Mouse (Mus musculus): ENCODE results near the gene Khk. TPM values are rescaled to one million over a fixed set of nuclear protein-coding genes. Genes with fewer than 3 reads are reported as not detected.

Khk gene
- polyA plus RNA-seq, 1 experiment from 2014 or later, result 9.2 TPM

GRCm38 (mm10) chr5:30919831-30920614 lies 1.2 kb upstream of the Khk start:
- no peak overlapping the region for H3K4me2 ChIP-seq (ENCODE audit: low read depth, low read length)

GRCm38 (mm10) chr5:30920621-30921020 lies 610 bp upstream of the Khk start:
- Histone ChIP-seq H3K4me1 (ENCODE audit: control insufficient read depth, insufficient read depth, low read length) (peaks cover 5% of the 10 kb centered on the region; the same call in 1 of the 2 replicates), H3K27ac (replicated peaks; ENCODE audit: low read depth, low read length) (no peak overlapping the region), H3K9ac (replicated peaks; ENCODE audit: low read length) (no peak overlapping the region), H3K9me3 (replicated peaks; ENCODE audit: control insufficient read depth, low read length) (no peaks in the 10 kb centered on the region), H3K4me2 (ENCODE audit: low read depth, low read length) (no peak overlapping the region; the same call in 1 of the 2 replicates), H3K4me3 (ENCODE audit: low read depth, low read length) (no peak overlapping the region), H3K36me3 (replicated peaks; ENCODE audit: control insufficient read depth, insufficient read depth, low read depth, low read length) (peaks cover 8% of the 10 kb centered on the region), H3K27me3 (ENCODE audit: control insufficient read depth, insufficient read depth, low read length) (no peaks in the 10 kb centered on the region)
- DNase-seq (ENCODE audit: low spot score), result no peak
- WGBS, result 65% methylated on average over 19 of the region's 19 CpGs
- peak; percentile 15; the same call in 1 of the 2 replicates for ATAC-seq (replicated peaks; ENCODE audit: insufficient number of reproducible peaks, low FRiP score, low TSS enrichment, low read depth)

More at GRCm38 (mm10) chr5:30919831-30920614, 1.2 kb upstream of the Khk start:
- no peak for DNase-seq (ENCODE audit: low spot score)
- Histone ChIP-seq H3K4me1 (ENCODE audit: control insufficient read depth, insufficient read depth, low read length) (peaks cover 5% of the 10 kb centered on the region; the same call in 1 of the 2 replicates), H3K27ac (replicated peaks; ENCODE audit: low read depth, low read length) (no peak overlapping the region), H3K4me3 (ENCODE audit: low read depth, low read length) (no peak overlapping the region), H3K9me3 (replicated peaks; ENCODE audit: control insufficient read depth, low read length) (no peaks in the 10 kb centered on the region), H3K27me3 (ENCODE audit: control insufficient read depth, insufficient read depth, low read length) (no peaks in the 10 kb centered on the region), H3K9ac (replicated peaks; ENCODE audit: low read length) (no peak overlapping the region), H3K36me3 (replicated peaks; ENCODE audit: control insufficient read depth, insufficient read depth, low read depth, low read length) (peaks cover 8% of the 10 kb centered on the region)
- WGBS, result 66% methylated on average over 11 of the region's 11 CpGs
- ATAC-seq (replicated peaks; ENCODE audit: insufficient number of reproducible peaks, low FRiP score, low TSS enrichment, low read depth), result no peak

- H3K27ac ChIP-seq (replicated peaks; ENCODE audit: low read depth, low read length), result no peak overlapping the region
- 72% methylated on average over 10 of the region's 10 CpGs for WGBS
- peaks cover 5% of the 10 kb centered on the region; the same call in 1 of the 2 replicates for H3K4me1 ChIP-seq (ENCODE audit: control insufficient read depth, insufficient read depth, low read length)
- ATAC-seq (replicated peaks; ENCODE audit: insufficient number of reproducible peaks, low FRiP score, low TSS enrichment, low read depth) (no peak), DNase-seq (ENCODE audit: low spot score) (no peak)
- no peaks in the 10 kb centered on the region for H3K9me3 ChIP-seq (replicated peaks; ENCODE audit: control insufficient read depth, low read length)
- peaks cover 8% of the 10 kb centered on the region for H3K36me3 ChIP-seq (replicated peaks; ENCODE audit: control insufficient read depth, insufficient read depth, low read depth, low read length)
- no peak overlapping the region; the same call in 1 of the 2 replicates for H3K4me2 ChIP-seq (ENCODE audit: low read depth, low read length)
- H3K9ac ChIP-seq (replicated peaks; ENCODE audit: low read length), result no peak overlapping the region
- H3K27me3 ChIP-seq (ENCODE audit: control insufficient read depth, insufficient read depth, low read length), result no peaks in the 10 kb centered on the region
- H3K4me3 ChIP-seq (ENCODE audit: low read depth, low read length), result no peak overlapping the region
These were observed 1.4 kb downstream of the Khk start for GRCm38 (mm10) chr5:30922581-30923041.

GRCm38 (mm10) chr5:30923119-30923518 lies 1.9 kb downstream of the Khk start:
- Histone ChIP-seq H3K36me3 (replicated peaks; ENCODE audit: control insufficient read depth, insufficient read depth, low read depth, low read length) (peaks cover 8% of the 10 kb centered on the region), H3K9ac (replicated peaks; ENCODE audit: low read length) (no peak overlapping the region), H3K4me2 (ENCODE audit: low read depth, low read length) (no peak overlapping the region), H3K4me3 (ENCODE audit: low read depth, low read length) (no peak overlapping the region), H3K4me1 (ENCODE audit: control insufficient read depth, insufficient read depth, low read length) (peaks cover 5% of the 10 kb centered on the region; the same call in 1 of the 2 replicates), H3K27me3 (ENCODE audit: control insufficient read depth, insufficient read depth, low read length) (no peaks in the 10 kb centered on the region), H3K9me3 (replicated peaks; ENCODE audit: control insufficient read depth, low read length) (no peaks in the 10 kb centered on the region), H3K27ac (replicated peaks; ENCODE audit: low read depth, low read length) (no peak overlapping the region)
- DNase-seq (ENCODE audit: low spot score) (no peak), ATAC-seq (replicated peaks; ENCODE audit: insufficient number of reproducible peaks, low FRiP score, low TSS enrichment, low read depth) (no peak)
- WGBS, result 89% methylated on average over 6 of the region's 6 CpGs

- Histone ChIP-seq H3K4me3 (ENCODE audit: low read depth, low read length) (no peak overlapping the region), H3K9ac (replicated peaks; ENCODE audit: low read length) (no peak overlapping the region), H3K9me3 (replicated peaks; ENCODE audit: control insufficient read depth, low read length) (no peaks in the 10 kb centered on the region), H3K4me2 (ENCODE audit: low read depth, low read length) (no peak overlapping the region), H3K36me3 (replicated peaks; ENCODE audit: control insufficient read depth, insufficient read depth, low read depth, low read length) (peaks cover 3% of the 10 kb centered on the region; the same call in 1 of the 2 replicates), H3K27me3 (ENCODE audit: control insufficient read depth, insufficient read depth, low read length) (no peaks in the 10 kb centered on the region), H3K27ac (replicated peaks; ENCODE audit: low read depth, low read length) (no peak overlapping the region), H3K4me1 (ENCODE audit: control insufficient read depth, insufficient read depth, low read length) (peaks cover 5% of the 10 kb centered on the region; the same call in 1 of the 2 replicates)
- ATAC-seq (replicated peaks; ENCODE audit: insufficient number of reproducible peaks, low FRiP score, low TSS enrichment, low read depth) (no peak), DNase-seq (ENCODE audit: low spot score) (no peak)
- 80% methylated on average over 8 of the region's 8 CpGs for WGBS
These were observed 3.4 kb downstream of the Khk start for GRCm38 (mm10) chr5:30924614-30925013.

DNA sequence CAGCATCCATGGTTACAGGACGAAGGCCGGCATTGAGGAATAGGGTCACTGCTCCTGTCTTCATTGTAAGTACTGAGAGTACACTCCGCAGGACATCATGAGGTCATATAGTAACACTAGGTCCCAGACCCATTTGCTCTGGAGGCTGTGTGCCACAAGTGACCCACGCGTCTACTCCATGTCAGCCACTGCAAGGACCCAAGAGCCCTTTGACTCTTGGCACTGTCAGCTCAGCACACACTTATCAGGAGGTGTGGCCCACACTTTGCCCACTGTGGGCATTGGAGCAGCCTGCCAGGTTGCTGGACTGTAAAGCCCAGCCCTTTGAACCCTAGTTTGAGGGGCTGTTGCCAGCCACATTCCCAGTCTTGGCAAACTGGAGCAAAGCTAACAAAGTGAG lies 4.0 kb downstream of the Khk start:
- Histone ChIP-seq H3K27me3 (ENCODE audit: control insufficient read depth, insufficient read depth, low read length) (no peaks in the 10 kb centered on the region), H3K27ac (replicated peaks; ENCODE audit: low read depth, low read length) (no peak overlapping the region), H3K9ac (replicated peaks; ENCODE audit: low read length) (no peak overlapping the region), H3K9me3 (replicated peaks; ENCODE audit: control insufficient read depth, low read length) (no peaks in the 10 kb centered on the region), H3K4me3 (ENCODE audit: low read depth, low read length) (no peak overlapping the region), H3K36me3 (replicated peaks; ENCODE audit: control insufficient read depth, insufficient read depth, low read depth, low read length) (peaks cover under 1% of the 10 kb centered on the region; the same call in 1 of the 2 replicates), H3K4me1 (ENCODE audit: control insufficient read depth, insufficient read depth, low read length) (peaks cover 5% of the 10 kb centered on the region; the same call in 1 of the 2 replicates), H3K4me2 (ENCODE audit: low read depth, low read length) (no peak overlapping the region)
- 88% methylated on average over 5 of the region's 5 CpGs for WGBS
- ATAC-seq (replicated peaks; ENCODE audit: insufficient number of reproducible peaks, low FRiP score, low TSS enrichment, low read depth), result no peak
- DNase-seq (ENCODE audit: low spot score), result no peak

DNA sequence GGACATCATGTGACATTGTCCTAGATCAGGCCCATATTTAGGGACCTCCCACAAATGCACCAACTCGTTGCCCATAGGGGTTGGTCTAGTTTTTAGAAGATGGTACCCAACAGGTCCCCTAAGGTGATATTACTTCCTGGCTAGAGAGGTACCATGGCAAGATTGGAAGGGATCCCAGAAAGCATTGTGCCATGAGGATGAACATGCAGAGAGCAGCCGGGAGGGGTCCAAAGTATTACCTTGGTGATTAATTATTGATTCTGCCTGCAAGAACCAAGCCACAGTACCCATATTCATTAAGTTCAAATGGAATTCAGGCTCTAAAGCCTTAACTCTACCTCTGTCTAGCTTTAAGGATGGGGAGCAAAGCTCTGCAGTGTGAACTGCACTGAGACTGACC lies 4.8 kb downstream of the Khk start:
- ATAC-seq (replicated peaks; ENCODE audit: insufficient number of reproducible peaks, low FRiP score, low TSS enrichment, low read depth) (no peak), DNase-seq (ENCODE audit: low spot score) (no peak)
- no peaks in the 10 kb centered on the region for H3K9me3 ChIP-seq (replicated peaks; ENCODE audit: control insufficient read depth, low read length)
- 77% methylated on average over 2 of the region's 2 CpGs for WGBS
- no peak overlapping the region for H3K4me2 ChIP-seq (ENCODE audit: low read depth, low read length)
- H3K4me1 ChIP-seq (ENCODE audit: control insufficient read depth, insufficient read depth, low read length), result peaks cover 5% of the 10 kb centered on the region; the same call in 1 of the 2 replicates
- no peaks in the 10 kb centered on the region for H3K27me3 ChIP-seq (ENCODE audit: control insufficient read depth, insufficient read depth, low read length)
- H3K9ac ChIP-seq (replicated peaks; ENCODE audit: low read length), result no peak overlapping the region
- H3K36me3 ChIP-seq (replicated peaks; ENCODE audit: control insufficient read depth, insufficient read depth, low read depth, low read length), result no peaks in the 10 kb centered on the region
- no peak overlapping the region for H3K4me3 ChIP-seq (ENCODE audit: low read depth, low read length)
- H3K27ac ChIP-seq (replicated peaks; ENCODE audit: low read depth, low read length), result no peak overlapping the region

DNA sequence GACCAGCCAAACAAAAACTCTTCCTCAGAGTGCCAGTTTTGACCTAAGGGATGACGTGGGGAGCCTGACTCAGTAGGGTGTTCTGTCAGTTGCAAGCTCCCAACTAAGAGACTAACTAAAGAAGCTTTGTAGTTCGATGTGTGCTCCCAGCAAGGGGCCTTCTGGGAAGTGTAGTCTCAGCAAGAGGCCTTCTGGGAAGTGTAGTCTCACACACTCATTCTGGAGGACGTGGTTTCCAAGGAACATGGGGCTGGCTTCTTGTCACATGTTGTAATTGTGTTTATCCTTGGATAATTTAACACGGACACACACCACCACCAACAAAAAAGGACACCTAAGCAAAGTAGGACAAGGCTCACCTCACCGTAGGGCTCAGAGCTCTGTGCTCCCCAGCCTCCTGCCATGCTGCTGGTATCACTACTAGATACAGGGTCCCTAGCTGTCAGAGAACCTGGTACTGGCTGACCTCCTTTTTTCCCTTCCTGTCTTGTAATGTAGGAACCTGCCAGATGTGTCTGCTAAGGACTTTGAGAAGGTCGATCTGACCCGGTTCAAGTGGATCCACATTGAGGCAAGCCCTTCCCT lies 6.8 kb downstream of the Khk start:
- H3K27ac ChIP-seq (replicated peaks; ENCODE audit: low read depth, low read length), result no peak overlapping the region
- H3K4me3 ChIP-seq (ENCODE audit: low read depth, low read length), result no peak overlapping the region
- no peaks in the 10 kb centered on the region for H3K27me3 ChIP-seq (ENCODE audit: control insufficient read depth, insufficient read depth, low read length)

More for the DNA sequence above, 6.8 kb downstream of the Khk start:
- no peaks in the 10 kb centered on the region for H3K4me1 ChIP-seq (ENCODE audit: control insufficient read depth, insufficient read depth, low read length)
- H3K9me3 ChIP-seq (replicated peaks; ENCODE audit: control insufficient read depth, low read length), result no peaks in the 10 kb centered on the region
- DNase-seq (ENCODE audit: low spot score) (peak; percentile 62), ATAC-seq (replicated peaks; ENCODE audit: insufficient number of reproducible peaks, low FRiP score, low TSS enrichment, low read depth) (no peak)
- 41% methylated on average over 7 of the region's 7 CpGs for WGBS
- 0 out of 2 replicates have a peak overlapping the region, but pooled peaks have one; percentile 15 for H3K9ac ChIP-seq (replicated peaks; ENCODE audit: low read length)
- no peaks in the 10 kb centered on the region for H3K36me3 ChIP-seq (replicated peaks; ENCODE audit: control insufficient read depth, insufficient read depth, low read depth, low read length)
- H3K4me2 ChIP-seq (ENCODE audit: low read depth, low read length), result no peak overlapping the region

Measured in embryonic facial prominence, embryonic 11.5 days (tissue).